Mouse (Mus musculus) left cerebral cortex, adult 18-20 months (tissue): ENCODE data around the gene Olfr324. TPM values are rescaled to one million over a fixed set of nuclear protein-coding genes. Genes with fewer than 3 reads are reported as not detected.
A peak's percentile ranks its signal among the peaks of the same experiment; 100 is the strongest.

Experiments
- DNase-seq, 2 experiments: peaks; one replicate each; pipeline ENCODE4 v3.0.0; 2021 to 2022; ENCODE audit warnings: low spot score in 2 of 2, mixed read lengths in 1 of 2
- total RNA-seq, 2 experiments: library from RNA; stranded (reverse); gene quantifications; 2 replicates each; pipeline ENCODE4 v1.2.3; 2021

Olfr324 gene
- total RNA-seq, 2 experiments from 2014 or later, result not detected

- no peak for DNase-seq
Measured at GRCm38 (mm10) chr11:58630401-58630800, 35.5 kb downstream of the Olfr324 start, which contains the start of gene Olfr323. Olfr323 (minus strand) TSS chr11:58630501.

GRCm38 (mm10) chr11:58634878-58635277 is 40.0 kb downstream of the Olfr324 start:
- DNase-seq, result no peak

- peak; percentile 28 to 29 for DNase-seq
Measured at GRCm38 (mm10) chr11:58636376-58636977, 41.6 kb downstream of the Olfr324 start.

GRCm38 (mm10) chr11:58638176-58638701 is 43.3 kb downstream of the Olfr324 start:
- DNase-seq, result no peak

GRCm38 (mm10) chr11:58640272-58640867 is 45.5 kb downstream of the Olfr324 start, which contains the start of gene Trim58:
Trim58 (plus strand) TSS chr11:58640465.
- peak in 1 of 2 experiments; percentile 2 for DNase-seq

GRCm38 (mm10) chr11:58641057-58641456 is 46.1 kb downstream of the Olfr324 start:
- DNase-seq, result no peak

- DNase-seq, result no peak
Measured at GRCm38 (mm10) chr11:58641638-58642358, 46.9 kb downstream of the Olfr324 start.

GRCm38 (mm10) chr11:58643350-58643749 is 48.4 kb downstream of the Olfr324 start:
- DNase-seq, result peak; percentile 21 to 43

Other genes starting within 250 kb of the Olfr324 start
- not detected for gene Lypd8, start 216.1 kb upstream of the Olfr324 start, total RNA-seq
- not detected for gene 1810065E05Rik, start 174.0 kb upstream of the Olfr324 start, total RNA-seq
- gene Gm12253, start 162.6 kb upstream of the Olfr324 start, total RNA-seq, result not detected
- not detected for gene Lypd9, start 142.2 kb upstream of the Olfr324 start, total RNA-seq
- gene Olfr30, start 132.8 kb upstream of the Olfr324 start, total RNA-seq, result not detected
- not detected for gene Olfr332, start 102.6 kb upstream of the Olfr324 start, total RNA-seq
- not detected for gene Olfr331, start 92.5 kb upstream of the Olfr324 start, total RNA-seq
- not detected for gene Olfr330, start 60.3 kb upstream of the Olfr324 start, total RNA-seq
- not detected for gene Olfr329-ps, start 48.7 kb upstream of the Olfr324 start, total RNA-seq
- not detected for gene Olfr328, start 39.5 kb upstream of the Olfr324 start, total RNA-seq
- not detected for gene Olfr224, start 24.6 kb upstream of the Olfr324 start, total RNA-seq
- gene Olfr325, start 17.4 kb upstream of the Olfr324 start, total RNA-seq, result not detected
- not detected for gene 2210407C18Rik, start 21.0 kb downstream of the Olfr324 start, total RNA-seq
- not detected for gene Olfr323, start 35.4 kb downstream of the Olfr324 start, total RNA-seq
- under 1 TPM in 1 of 2 experiments, not detected in 1; 0.21 TPM for gene Trim58, start 45.4 kb downstream of the Olfr324 start, total RNA-seq
- not detected for gene Olfr322, start 63.7 kb downstream of the Olfr324 start, total RNA-seq
- gene Olfr320, start 86.0 kb downstream of the Olfr324 start, total RNA-seq, result not detected
- gene Olfr319, start 104.0 kb downstream of the Olfr324 start, total RNA-seq, result not detected
- gene Olfr318, start 128.9 kb downstream of the Olfr324 start, total RNA-seq, result not detected
- under 1 TPM in 1 of 2 experiments, not detected in 1; 0.26 TPM for gene Olfr317, start 144.1 kb downstream of the Olfr324 start, total RNA-seq
- 1 to 10 TPM; 2.1 to 2.9 TPM for gene Olfr316, start 157.6 kb downstream of the Olfr324 start, total RNA-seq
- gene Olfr315, start 178.1 kb downstream of the Olfr324 start, total RNA-seq, result not detected
- gene Olfr314, start 187.8 kb downstream of the Olfr324 start, total RNA-seq, result not detected
- 1 to 10 TPM; 1.8 to 2.2 TPM for gene Fam183b, start 206.8 kb downstream of the Olfr324 start, total RNA-seq
- not detected for gene Olfr313, start 219.9 kb downstream of the Olfr324 start, total RNA-seq
- gene Olfr312, start 234.1 kb downstream of the Olfr324 start, total RNA-seq, result not detected
- under 1 TPM in 1 of 2 experiments, not detected in 1; 0.21 TPM for gene Olfr311, start 244.1 kb downstream of the Olfr324 start, total RNA-seq